Mouse (Mus musculus) kidney, postnatal 14 days (tissue): ENCODE measurements around the gene Lnpep.
"Not testable (repeated sequence)": the region's sequence is repeated elsewhere in the genome, so short reads cannot be mapped to it uniquely, and the experiment has no call there.

ENCODE experiments used
- DNase-seq: peaks from one replicate; pipeline ENCODE4 v3.0.0; 2022; ENCODE audit warnings: mixed read lengths

The Lnpep gene

GRCm38 (mm10) chr17:17624957-17625586 lies at the start of gene Lnpep:
Lnpep (minus strand) TSS chr17:17625050.
- peak; percentile 95 for DNase-seq

GRCm38 (mm10) chr17:17655829-17656176 lies 31.0 kb upstream of the Lnpep start:
- DNase-seq: no peak

- no peak for DNase-seq
Observed at GRCm38 (mm10) chr17:17654997-17655828, 30.4 kb upstream of the Lnpep start.

GRCm38 (mm10) chr17:17652570-17652969 lies 27.7 kb upstream of the Lnpep start:
- no peak for DNase-seq

GRCm38 (mm10) chr17:17645738-17646137 lies 20.9 kb upstream of the Lnpep start:
- DNase-seq: peak; percentile 58

GRCm38 (mm10) chr17:17637387-17637786 lies 12.5 kb upstream of the Lnpep start:
- DNase-seq: no peak

- DNase-seq: no peak
Observed at GRCm38 (mm10) chr17:17636147-17636546, 11.3 kb upstream of the Lnpep start.

GRCm38 (mm10) chr17:17634033-17634432 lies 9.2 kb upstream of the Lnpep start:
- DNase-seq: no peak

GRCm38 (mm10) chr17:17631985-17632384 lies 7.1 kb upstream of the Lnpep start:
- no peak for DNase-seq

- DNase-seq: not testable (repeated sequence)
Observed at GRCm38 (mm10) chr17:17628237-17628879, 3.5 kb upstream of the Lnpep start.

GRCm38 (mm10) chr17:17627558-17627957 lies 2.7 kb upstream of the Lnpep start:
- DNase-seq: no peak

GRCm38 (mm10) chr17:17625887-17626679 lies 1.2 kb upstream of the Lnpep start:
- no peak for DNase-seq

- DNase-seq: peak; percentile 97
Observed at GRCm38 (mm10) chr17:17624421-17624956, 361 bp downstream of the Lnpep start.

- peak; percentile 77 for DNase-seq
Observed at GRCm38 (mm10) chr17:17623890-17624420, 895 bp downstream of the Lnpep start.

- DNase-seq: no peak
Observed at GRCm38 (mm10) chr17:17623221-17623889, 1.5 kb downstream of the Lnpep start.

GRCm38 (mm10) chr17:17622576-17622975 lies 2.3 kb downstream of the Lnpep start:
- DNase-seq: no peak

GRCm38 (mm10) chr17:17621586-17621985 lies 3.3 kb downstream of the Lnpep start:
- DNase-seq: no peak

GRCm38 (mm10) chr17:17618463-17618862 lies 6.4 kb downstream of the Lnpep start:
- no peak for DNase-seq

GRCm38 (mm10) chr17:17617440-17618204 lies 7.2 kb downstream of the Lnpep start:
- no peak for DNase-seq

GRCm38 (mm10) chr17:17612336-17612735 lies 12.5 kb downstream of the Lnpep start:
- DNase-seq: no peak

GRCm38 (mm10) chr17:17609523-17609922 lies 15.3 kb downstream of the Lnpep start:
- DNase-seq: no peak
